Mouse (Mus musculus): ENCODE measurements at regions not wholly inside any gene's neighbourhood (a gene's known extent, or its start where the extent isn't known, plus 50 kb on each side); places are given as distances from the start of the nearest gene placed in this dataset.
A peak's percentile ranks its signal among the peaks of the same experiment; 100 is the strongest.

GRCm38 (mm10) chrY:4072666-4073065 lies 301.2 kb downstream of the Gm3376 start:
- DNase-seq (ENCODE audit: low read depth, low spot score): peak; percentile 42

- peak; percentile 4 for DNase-seq (ENCODE audit: low read depth, low spot score)
These were observed 302.1 kb downstream of the Gm3376 start for GRCm38 (mm10) chrY:4073566-4073965.
